Mouse (Mus musculus): ENCODE results near the gene Stat5a. TPM values are rescaled to one million over a fixed set of nuclear protein-coding genes. Genes with fewer than 3 reads are reported as not detected.

Stat5a gene
- polyA plus RNA-seq, 1 experiment from 2014 or later = 15.1 TPM

DNA sequence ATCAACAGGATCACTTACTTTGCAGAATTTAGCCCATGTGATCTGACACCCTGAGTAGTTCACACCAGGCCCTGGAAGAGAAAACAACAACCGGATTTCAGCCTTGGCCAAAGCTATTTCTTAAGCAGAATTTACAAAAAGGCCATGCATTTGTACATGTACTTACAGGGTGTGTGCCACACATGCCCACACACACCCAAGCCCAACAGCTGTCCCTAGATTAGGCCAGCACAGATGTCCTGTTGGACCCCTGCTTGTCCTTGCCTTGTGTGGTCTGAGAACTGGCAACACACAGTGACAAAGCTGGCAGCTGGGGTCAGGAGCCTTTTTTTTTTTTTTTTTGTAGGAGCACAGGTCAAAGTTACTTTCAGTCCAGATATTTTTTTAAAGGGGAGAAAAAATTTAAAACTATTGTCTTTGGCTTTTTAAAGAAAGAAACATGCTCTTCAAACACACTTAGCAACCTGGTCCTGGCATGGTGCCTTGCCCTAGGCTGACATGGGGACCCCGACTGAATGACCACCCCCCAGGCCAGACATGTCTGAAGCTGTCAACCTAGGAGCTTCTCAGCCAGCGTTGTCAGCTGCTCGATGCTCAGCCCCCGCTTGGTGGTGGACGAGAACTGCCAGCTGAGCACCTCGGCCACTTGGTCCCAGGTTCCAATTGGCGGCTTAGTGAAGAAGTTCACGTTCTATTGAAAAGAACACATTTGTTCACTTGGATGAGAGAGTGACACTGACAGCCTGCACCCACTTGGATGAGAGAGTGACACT, 35.2 kb downstream of the Stat5a start:
- Histone ChIP-seq H3K36me3 (ENCODE audit: control insufficient read depth, insufficient read depth) (peaks cover 38% of the 10 kb centered on the region), H3K4me1 (ENCODE audit: control insufficient read depth, insufficient read depth, low read length) (peaks cover 30% of the 10 kb centered on the region), H3K4me3 (ENCODE audit: low read length) (no peak overlapping the region), H3K9me3 (replicated peaks; ENCODE audit: control insufficient read depth, low read length) (no peaks in the 10 kb centered on the region), H3K9ac (ENCODE audit: low read length) (peak overlapping the region; percentile 50), H3K27me3 (ENCODE audit: control insufficient read depth, insufficient read depth, low read length) (no peaks in the 10 kb centered on the region), H3K27ac (ENCODE audit: low read length) (no peak overlapping the region), H3K4me2 (ENCODE audit: low read depth, low read length) (no peak overlapping the region)
- 62% methylated on average over 9 of the region's 9 CpGs for WGBS
- ATAC-seq (replicated peaks; ENCODE audit: extremely low read depth, insufficient read depth, low FRiP score) = no peak

- peaks cover 35% of the 10 kb centered on the region for H3K36me3 ChIP-seq (ENCODE audit: control insufficient read depth, insufficient read depth)
- no peaks in the 10 kb centered on the region for H3K27me3 ChIP-seq (ENCODE audit: control insufficient read depth, insufficient read depth, low read length)
- peaks cover 23% of the 10 kb centered on the region for H3K4me1 ChIP-seq (ENCODE audit: control insufficient read depth, insufficient read depth, low read length)
- WGBS = 64% methylated on average over 10 of the region's 10 CpGs
- no peak overlapping the region for H3K9ac ChIP-seq (ENCODE audit: low read length)
- H3K27ac ChIP-seq (ENCODE audit: low read length) = no peak overlapping the region
- H3K9me3 ChIP-seq (replicated peaks; ENCODE audit: control insufficient read depth, low read length) = no peaks in the 10 kb centered on the region
- no peak overlapping the region for H3K4me2 ChIP-seq (ENCODE audit: low read depth, low read length)
- H3K4me3 ChIP-seq (ENCODE audit: low read length) = no peak overlapping the region
- no peak for ATAC-seq (replicated peaks; ENCODE audit: extremely low read depth, insufficient read depth, low FRiP score)
These were observed 36.9 kb downstream of the Stat5a start for GRCm38 (mm10) chr11:100896078-100896477.

GRCm38 (mm10) chr11:100897294-100898231, 38.4 kb downstream of the Stat5a start:
- 80% methylated on average over 7 of the region's 7 CpGs for WGBS
- H3K27me3 ChIP-seq (ENCODE audit: control insufficient read depth, insufficient read depth, low read length) = no peaks in the 10 kb centered on the region
- H3K9ac ChIP-seq (ENCODE audit: low read length) = no peak overlapping the region
- H3K36me3 ChIP-seq (ENCODE audit: control insufficient read depth, insufficient read depth) = peaks cover 48% of the 10 kb centered on the region
- no peak overlapping the region for H3K4me3 ChIP-seq (ENCODE audit: low read length)
- H3K4me2 ChIP-seq (ENCODE audit: low read depth, low read length) = no peak overlapping the region
- H3K4me1 ChIP-seq (ENCODE audit: control insufficient read depth, insufficient read depth, low read length) = peaks cover 12% of the 10 kb centered on the region
- no peak overlapping the region for H3K27ac ChIP-seq (ENCODE audit: low read length)
- H3K9me3 ChIP-seq (replicated peaks; ENCODE audit: control insufficient read depth, low read length) = peaks cover 3% of the 10 kb centered on the region; the same call in 1 of the 2 replicates
- ATAC-seq (replicated peaks; ENCODE audit: extremely low read depth, insufficient read depth, low FRiP score) = no peak

GRCm38 (mm10) chr11:100898441-100899199, 39.5 kb downstream of the Stat5a start:
- no peak overlapping the region for H3K9ac ChIP-seq (ENCODE audit: low read length)

DNA sequence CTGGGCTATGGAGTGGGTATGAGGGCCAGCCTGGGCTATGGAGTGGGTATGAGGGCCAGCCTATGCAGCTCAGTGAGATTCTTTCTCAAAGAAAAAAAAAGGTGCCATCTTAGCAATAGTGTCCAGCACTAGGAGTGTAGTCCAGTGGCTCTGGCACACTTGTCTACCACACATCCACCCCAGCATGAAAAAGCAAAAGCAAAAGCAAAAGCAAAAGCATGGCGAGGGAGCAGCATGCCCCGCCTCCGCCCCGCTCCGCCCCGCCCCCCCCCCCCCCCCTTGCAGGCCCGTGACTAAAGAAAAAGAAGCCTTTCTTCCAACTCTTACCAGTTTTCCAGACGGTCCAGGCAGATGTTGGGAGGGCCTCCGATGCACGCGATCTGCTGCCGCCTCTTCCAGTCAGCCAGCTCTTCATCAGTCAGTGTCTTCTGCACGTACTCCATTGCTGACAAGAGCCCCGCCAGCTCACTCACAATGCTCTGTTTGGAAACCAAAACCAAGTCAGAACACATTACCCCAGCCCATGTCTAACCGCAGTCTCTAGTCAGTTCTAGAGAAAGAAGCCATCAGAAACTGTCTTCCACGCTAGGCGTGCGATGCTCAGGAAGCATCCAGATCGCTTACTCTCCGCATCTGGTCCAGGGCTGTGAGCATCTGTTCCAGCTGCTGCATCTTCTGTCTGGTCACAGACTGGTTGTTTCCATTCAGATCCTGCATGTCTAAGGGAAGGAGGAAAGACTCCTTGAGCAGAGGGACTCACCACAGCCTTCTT, 45.6 kb downstream of the Stat5a start:
- Histone ChIP-seq H3K36me3 (ENCODE audit: control insufficient read depth, insufficient read depth) (peaks cover 58% of the 10 kb centered on the region), H3K4me3 (ENCODE audit: low read length) (no peak overlapping the region), H3K27ac (ENCODE audit: low read length) (no peak overlapping the region), H3K27me3 (ENCODE audit: control insufficient read depth, insufficient read depth, low read length) (no peaks in the 10 kb centered on the region), H3K4me2 (ENCODE audit: low read depth, low read length) (no peak overlapping the region), H3K4me1 (ENCODE audit: control insufficient read depth, insufficient read depth, low read length) (no peaks in the 10 kb centered on the region), H3K9ac (ENCODE audit: low read length) (no peak overlapping the region), H3K9me3 (replicated peaks; ENCODE audit: control insufficient read depth, low read length) (peaks cover 3% of the 10 kb centered on the region; the same call in 1 of the 2 replicates)
- WGBS = 70% methylated on average over 19 of the region's 20 CpGs
- no peak for ATAC-seq (replicated peaks; ENCODE audit: extremely low read depth, insufficient read depth, low FRiP score)

More at GRCm38 (mm10) chr11:100898441-100899199, 39.5 kb downstream of the Stat5a start:
- Histone ChIP-seq H3K27ac (ENCODE audit: low read length) (no peak overlapping the region), H3K4me3 (ENCODE audit: low read length) (no peak overlapping the region), H3K27me3 (ENCODE audit: control insufficient read depth, insufficient read depth, low read length) (no peaks in the 10 kb centered on the region), H3K36me3 (ENCODE audit: control insufficient read depth, insufficient read depth) (peaks cover 53% of the 10 kb centered on the region), H3K4me1 (ENCODE audit: control insufficient read depth, insufficient read depth, low read length) (peaks cover 3% of the 10 kb centered on the region), H3K4me2 (ENCODE audit: low read depth, low read length) (no peak overlapping the region), H3K9me3 (replicated peaks; ENCODE audit: control insufficient read depth, low read length) (peaks cover 3% of the 10 kb centered on the region; the same call in 1 of the 2 replicates)
- 83% methylated on average over 16 of the region's 16 CpGs for whole genome bisulfite sequencing
- ATAC-seq (replicated peaks; ENCODE audit: extremely low read depth, insufficient read depth, low FRiP score) = no peak

DNA sequence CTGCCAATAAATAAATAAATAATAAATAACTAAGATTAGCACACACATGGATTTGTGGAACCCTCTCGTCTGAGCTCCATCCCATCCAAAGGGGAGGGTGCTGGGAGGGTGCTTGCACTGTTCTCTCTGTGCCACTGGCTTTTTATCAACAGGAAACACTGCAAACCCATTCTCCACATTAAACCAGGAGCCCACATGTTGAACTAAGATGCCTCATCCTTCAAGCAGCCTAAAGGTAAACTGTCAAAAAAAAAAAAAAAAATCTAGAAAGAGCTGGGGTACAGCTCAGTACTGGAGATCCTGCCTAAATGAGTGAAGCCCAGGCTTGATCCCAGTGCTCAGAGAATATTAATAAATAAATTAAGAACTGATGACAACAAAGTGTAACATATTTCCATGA, 46.8 kb downstream of the Stat5a start:
- H3K27ac ChIP-seq (ENCODE audit: low read length) = no peak overlapping the region
- H3K27me3 ChIP-seq (ENCODE audit: control insufficient read depth, insufficient read depth, low read length) = no peaks in the 10 kb centered on the region
- no peak overlapping the region for H3K4me2 ChIP-seq (ENCODE audit: low read depth, low read length)
- 38% methylated on average over 1 of the region's 1 CpGs for WGBS
- peaks cover 57% of the 10 kb centered on the region for H3K36me3 ChIP-seq (ENCODE audit: control insufficient read depth, insufficient read depth)
- H3K4me1 ChIP-seq (ENCODE audit: control insufficient read depth, insufficient read depth, low read length) = no peaks in the 10 kb centered on the region
- no peak for ATAC-seq (replicated peaks; ENCODE audit: extremely low read depth, insufficient read depth, low FRiP score)
- H3K9ac ChIP-seq (ENCODE audit: low read length) = no peak overlapping the region
- H3K4me3 ChIP-seq (ENCODE audit: low read length) = no peak overlapping the region
- H3K9me3 ChIP-seq (replicated peaks; ENCODE audit: control insufficient read depth, low read length) = peaks cover 3% of the 10 kb centered on the region; the same call in 1 of the 2 replicates

DNA sequence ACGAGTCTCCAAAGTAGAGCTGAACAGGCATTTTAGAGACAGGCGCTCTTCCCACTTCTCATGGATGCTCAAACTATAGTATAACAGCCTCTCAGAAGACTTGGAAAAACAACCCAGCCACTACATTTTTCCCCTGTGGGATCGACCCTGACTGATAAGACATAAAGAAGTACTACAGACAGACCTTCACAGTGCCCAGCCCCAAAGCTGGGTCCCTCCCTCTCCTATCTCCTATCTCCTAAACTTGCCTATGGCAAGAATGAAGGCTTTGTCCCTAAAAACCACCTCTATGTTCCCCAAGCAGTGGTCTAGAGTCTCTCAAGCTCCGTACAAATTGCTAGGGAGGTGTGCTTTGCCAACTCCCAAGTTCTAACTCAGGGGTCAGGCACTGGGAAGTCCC, 47.7 kb downstream of the Stat5a start:
- no peak overlapping the region for H3K4me2 ChIP-seq (ENCODE audit: low read depth, low read length)
- H3K4me1 ChIP-seq (ENCODE audit: control insufficient read depth, insufficient read depth, low read length) = no peaks in the 10 kb centered on the region; the same call in 1 of the 2 replicates
- H3K36me3 ChIP-seq (ENCODE audit: control insufficient read depth, insufficient read depth) = peaks cover 48% of the 10 kb centered on the region
- no peak overlapping the region for H3K27ac ChIP-seq (ENCODE audit: low read length)
- 70% methylated on average over 4 of the region's 4 CpGs for WGBS
- no peak overlapping the region for H3K9ac ChIP-seq (ENCODE audit: low read length)
- no peak for ATAC-seq (replicated peaks; ENCODE audit: extremely low read depth, insufficient read depth, low FRiP score)
- H3K9me3 ChIP-seq (replicated peaks; ENCODE audit: control insufficient read depth, low read length) = peaks cover 2% of the 10 kb centered on the region; the same call in 1 of the 2 replicates
- no peaks in the 10 kb centered on the region for H3K27me3 ChIP-seq (ENCODE audit: control insufficient read depth, insufficient read depth, low read length)
- no peak overlapping the region for H3K4me3 ChIP-seq (ENCODE audit: low read length)

- WGBS = 77% methylated on average over 2 of the region's 2 CpGs
- Histone ChIP-seq H3K27me3 (ENCODE audit: control insufficient read depth, insufficient read depth, low read length) (no peaks in the 10 kb centered on the region), H3K9me3 (replicated peaks; ENCODE audit: control insufficient read depth, low read length) (no peaks in the 10 kb centered on the region), H3K4me1 (ENCODE audit: control insufficient read depth, insufficient read depth, low read length) (peaks cover 9% of the 10 kb centered on the region), H3K4me3 (ENCODE audit: low read length) (no peak overlapping the region), H3K27ac (ENCODE audit: low read length) (no peak overlapping the region), H3K9ac (ENCODE audit: low read length) (no peak overlapping the region), H3K36me3 (ENCODE audit: control insufficient read depth, insufficient read depth) (peaks cover 38% of the 10 kb centered on the region), H3K4me2 (ENCODE audit: low read depth, low read length) (no peak overlapping the region)
- no peak for ATAC-seq (replicated peaks; ENCODE audit: extremely low read depth, insufficient read depth, low FRiP score)
These were observed 49.0 kb downstream of the Stat5a start for GRCm38 (mm10) chr11:100908112-100908511.

All from heart, embryonic 16.5 days (tissue).